Mouse (Mus musculus) layer of hippocampus, adult 8-10 months (tissue): ENCODE results near the gene Os9. TPM values are rescaled to one million over a fixed set of nuclear protein-coding genes. Genes with fewer than 3 reads are reported as not detected.

Experiments used
- DNase-seq, 2 experiments: peaks; one replicate each; pipeline ENCODE4 v3.0.0; 2022; ENCODE audit warnings: low spot score in 2 of 2
- total RNA-seq, 4 experiments: library from RNA; stranded (reverse); gene quantifications; 2 replicates each; pipeline ENCODE4 v1.2.4; 2022

Gene Os9
- total RNA-seq, 4 experiments from 2014 or later, result 98.1 to 120 (median 109) TPM

DNA sequence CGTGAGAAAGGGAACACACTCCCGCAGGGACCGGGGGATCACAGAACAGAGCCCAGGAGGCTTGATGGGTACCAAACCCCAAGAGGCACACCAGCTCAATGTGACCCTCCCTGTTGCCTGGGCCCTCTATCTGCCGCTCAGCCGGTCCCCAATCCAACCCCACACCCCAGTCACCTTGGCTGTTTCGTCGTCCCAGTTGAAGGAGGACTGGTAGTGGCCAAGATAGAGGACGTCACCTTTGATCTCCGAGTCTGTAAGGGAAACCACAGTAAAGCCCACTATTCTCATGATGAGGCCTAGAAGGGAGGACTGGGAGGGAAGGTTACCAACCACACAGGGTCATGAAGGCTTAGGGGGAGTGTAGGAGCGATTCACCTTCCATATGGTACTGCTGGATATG, 1.7 kb downstream of the Os9 start:
- DNase-seq, result no peak

DNA sequence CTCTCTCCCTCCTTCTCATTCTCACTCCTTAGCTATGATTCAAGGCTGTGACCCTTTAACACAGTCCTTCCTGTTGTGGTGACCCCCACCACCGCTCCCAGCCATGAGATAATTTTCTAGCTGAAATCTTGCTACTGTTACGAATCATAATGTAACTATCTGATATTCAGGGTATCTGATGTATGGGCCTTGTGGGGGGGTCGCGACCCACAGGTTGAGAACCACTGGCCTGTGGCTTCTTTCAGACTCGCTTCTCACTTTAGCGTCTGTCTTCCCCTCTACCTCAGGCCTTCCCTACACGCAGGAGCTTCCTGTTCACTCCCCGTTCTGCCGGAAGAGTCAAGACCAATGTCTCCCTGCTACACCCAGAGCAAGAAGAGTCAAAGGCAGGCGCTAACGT, 2.5 kb downstream of the Os9 start:
- DNase-seq, result no peak

DNA sequence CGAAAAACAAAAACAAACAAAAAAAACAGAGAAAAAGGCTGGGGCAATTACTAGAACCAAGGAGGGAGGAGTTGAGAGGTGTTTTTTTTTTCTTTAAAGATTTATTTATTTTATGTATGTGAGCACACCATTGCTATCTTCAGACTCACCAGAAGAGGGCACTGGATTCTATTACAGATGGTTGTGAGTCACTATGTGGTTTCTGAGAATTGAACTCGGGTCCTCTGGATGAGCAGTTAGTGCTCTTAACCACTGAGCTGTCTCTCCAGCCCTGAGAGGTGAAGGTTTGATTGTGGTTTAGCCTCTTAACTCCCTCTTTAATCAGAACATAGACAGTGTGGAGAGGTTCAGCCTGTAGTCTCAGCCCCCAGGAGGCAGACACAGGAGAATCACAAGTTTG, 5.9 kb downstream of the Os9 start:
- no peak for DNase-seq

DNA sequence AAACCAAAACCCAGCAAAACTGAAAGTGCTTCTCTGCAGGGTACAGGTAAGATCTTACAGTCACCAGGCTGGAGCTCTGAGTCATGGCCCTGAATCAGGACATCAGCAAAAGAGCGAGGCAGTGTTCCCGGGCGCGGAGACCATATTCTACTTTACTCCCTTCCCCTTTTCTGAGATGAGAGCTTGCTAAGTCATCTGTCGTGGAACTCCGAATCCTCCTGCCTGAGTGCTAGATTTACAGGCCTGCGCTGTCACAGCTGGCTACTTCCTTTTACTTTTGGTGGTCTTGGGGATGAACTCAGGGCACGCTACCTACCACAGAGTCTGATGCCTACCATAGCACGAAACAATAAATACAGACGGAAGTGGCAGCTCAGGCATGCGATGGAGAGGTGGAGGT, 6.5 kb downstream of the Os9 start:
- no peak for DNase-seq

DNA sequence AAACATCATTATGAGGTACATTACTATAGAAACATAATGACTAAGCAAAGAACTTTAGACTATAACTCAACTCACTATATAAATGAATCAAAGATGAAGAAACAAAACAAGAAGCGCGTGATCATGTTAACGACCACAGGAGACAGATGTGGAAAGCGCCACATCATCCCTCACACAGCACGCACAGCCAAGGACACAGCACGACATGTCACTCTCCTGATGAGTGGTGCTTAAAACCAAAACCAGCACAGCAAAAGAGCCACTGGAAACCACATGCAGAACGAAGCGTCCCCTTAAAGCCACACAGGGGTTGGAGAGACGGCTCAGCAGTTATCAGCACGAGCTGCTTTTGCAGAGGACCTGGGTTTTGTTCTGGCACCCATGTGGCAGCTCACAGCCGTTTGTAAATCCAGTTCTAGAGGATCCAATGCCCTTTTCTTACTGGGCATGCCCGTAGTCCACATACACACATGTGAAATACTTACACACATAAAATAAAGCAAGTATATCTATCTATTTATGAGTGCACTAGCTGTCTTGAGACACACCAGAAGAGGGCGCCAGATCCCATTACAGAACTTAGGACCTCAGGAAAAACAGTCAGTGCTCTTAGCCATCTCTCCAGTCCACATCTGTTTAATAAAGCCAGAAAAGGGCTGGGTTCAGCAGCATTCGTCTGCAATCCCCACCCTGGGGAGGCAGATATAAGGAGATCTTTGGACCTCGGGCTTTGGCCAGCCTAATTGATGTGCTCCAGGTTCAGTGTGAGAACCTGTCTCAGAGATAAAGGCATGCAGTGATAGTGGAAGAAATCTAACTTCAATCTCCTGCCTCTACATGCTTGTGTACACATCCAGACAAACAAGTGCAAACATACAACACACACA, 9.7 kb downstream of the Os9 start:
- no peak for DNase-seq

DNA sequence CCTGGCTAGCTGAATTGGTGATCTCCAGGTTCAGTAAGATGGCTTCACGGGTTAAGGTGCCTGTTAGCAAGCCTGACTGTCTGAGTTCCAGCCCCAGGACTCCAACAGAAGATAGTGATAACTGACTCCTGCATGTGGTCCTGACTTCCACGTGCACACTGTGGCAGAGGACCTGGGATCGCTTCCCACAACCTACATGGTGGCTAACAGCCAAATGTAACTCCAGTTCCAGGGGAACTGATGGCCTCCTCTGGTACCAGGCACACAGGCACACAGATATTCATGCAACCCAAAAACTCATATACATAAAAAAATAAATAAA, 12.7 kb downstream of the Os9 start:
- DNase-seq, result no peak

DNA sequence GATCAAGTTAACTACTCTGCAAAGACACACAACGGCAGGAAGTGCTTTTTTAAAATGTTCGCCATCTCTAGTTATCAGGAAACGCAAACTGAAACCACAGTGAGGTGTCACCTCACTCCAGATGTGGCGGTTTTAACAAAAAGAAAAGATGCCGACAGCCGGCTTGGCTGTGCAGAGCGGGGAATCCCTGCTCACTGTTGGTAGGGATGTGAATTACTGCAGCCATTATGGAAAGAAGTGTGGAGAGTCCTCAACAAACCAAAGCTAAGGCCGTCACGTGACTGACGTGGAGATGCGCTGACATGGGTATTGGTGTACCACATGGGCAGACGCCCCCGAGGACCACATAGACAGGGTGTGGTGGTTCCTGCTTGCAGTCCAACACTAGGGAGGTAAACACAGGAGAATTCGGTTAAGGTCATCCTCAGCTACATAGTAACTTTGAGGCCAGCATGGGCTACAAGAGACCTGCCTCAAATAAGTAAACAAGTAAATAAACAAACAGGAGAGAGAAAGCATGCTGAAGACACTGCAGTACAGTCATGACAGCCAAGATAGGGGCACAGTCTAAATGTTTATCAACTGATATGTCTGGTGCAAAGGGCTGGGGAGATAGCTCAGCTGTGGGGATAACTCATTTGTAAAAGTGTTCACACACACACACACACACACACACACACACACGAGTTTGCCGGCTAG, 13.2 kb downstream of the Os9 start:
- no peak for DNase-seq

DNA sequence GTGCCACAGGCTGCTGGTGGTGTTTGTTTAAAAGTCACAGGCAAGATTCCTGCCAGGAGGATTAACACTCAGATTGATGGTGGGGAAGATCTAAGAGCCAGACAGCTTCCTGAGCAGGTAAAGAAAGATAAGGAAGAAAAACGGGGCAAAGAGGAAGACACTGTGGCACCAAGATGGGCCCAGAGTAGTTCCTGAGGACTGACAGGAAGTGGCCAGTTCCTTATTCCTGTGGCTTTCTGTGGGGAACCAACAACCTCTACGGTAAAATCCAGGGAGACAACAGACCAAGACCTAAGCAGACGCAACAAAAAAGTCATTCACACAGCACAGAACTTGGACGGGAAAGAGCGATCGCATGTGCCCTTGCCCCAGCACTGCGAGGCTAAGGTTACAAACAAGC, 17.3 kb downstream of the Os9 start:
- no peak for DNase-seq

DNA sequence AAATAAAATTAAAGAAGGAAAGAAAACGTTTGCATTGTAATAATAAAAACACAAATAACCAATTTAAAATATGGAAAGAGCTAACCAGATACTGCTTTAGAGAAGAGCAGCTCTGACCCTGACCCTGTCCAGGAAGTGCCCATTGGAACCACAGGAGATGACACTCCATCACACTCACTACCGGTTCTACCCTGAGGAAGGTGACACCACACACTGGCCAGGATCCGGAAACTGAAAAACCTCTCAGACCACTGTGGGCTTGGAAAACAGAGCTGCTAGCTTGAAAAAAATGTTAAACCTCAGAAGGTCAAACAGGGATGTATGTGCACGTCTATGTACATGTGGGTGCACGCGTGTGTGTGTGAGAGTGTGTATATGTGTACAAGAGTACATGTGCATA, 19.8 kb downstream of the Os9 start:
- DNase-seq, result no peak

DNA sequence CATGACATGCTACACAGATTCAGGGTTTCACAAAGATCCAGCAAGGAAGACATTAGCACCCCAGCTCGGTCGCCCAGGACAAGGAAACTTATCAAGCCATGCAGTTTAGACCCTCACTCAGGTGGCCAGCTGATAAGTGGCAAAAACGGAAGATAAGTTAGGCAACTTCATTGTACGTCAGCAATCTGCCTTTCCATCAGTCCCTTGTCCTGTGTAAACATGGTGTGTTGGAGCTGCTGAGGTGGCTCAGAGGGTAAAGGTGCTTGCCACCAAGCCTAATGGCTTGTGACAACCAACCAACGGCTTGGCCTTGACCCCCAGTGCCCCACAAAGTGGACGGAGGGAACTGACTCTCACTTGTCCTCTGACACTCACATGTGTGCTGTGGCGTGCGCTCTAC, 20.5 kb downstream of the Os9 start:
- no peak for DNase-seq

DNA sequence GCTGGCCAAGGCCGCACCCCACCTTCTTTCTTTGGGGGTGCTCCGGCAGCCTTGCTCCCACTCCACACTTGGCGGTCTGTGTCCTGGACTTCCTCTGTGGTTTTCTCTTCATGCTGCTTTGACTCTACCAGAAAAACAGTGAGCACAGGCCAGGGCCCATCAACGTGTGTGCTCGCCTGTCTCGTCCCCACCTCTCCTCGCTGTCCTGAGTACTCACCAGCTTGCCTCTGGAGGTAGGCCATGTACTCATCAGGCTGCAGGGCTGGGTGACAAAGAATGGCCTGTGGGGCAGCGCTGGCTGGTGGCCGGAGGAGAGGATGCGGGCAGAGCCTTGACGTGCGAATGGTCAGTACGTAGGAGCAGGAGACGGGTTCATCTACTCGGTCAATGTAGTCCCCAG, 21.1 kb downstream of the Os9 start:
- DNase-seq, result no peak

DNA sequence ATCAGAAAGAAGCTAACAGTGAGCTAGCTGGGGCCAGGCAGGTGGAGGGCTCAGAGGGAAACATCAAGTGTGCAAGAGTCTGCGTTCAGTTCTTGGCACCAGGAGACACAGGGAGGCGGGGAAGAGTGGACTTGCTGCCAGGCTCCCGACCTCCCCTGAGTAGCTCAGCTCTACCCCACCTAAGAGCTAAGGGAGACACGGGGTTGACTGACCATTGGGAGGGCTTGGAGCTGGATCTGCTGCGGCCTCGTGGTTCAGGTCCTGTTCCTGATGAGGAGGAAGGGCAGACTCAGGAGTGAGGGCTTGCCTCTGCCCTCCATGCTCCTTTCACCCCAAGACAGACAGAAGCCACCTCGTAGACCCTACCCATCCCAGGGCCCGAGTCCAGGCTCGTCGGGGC, 21.7 kb downstream of the Os9 start:
- no peak for DNase-seq

DNA sequence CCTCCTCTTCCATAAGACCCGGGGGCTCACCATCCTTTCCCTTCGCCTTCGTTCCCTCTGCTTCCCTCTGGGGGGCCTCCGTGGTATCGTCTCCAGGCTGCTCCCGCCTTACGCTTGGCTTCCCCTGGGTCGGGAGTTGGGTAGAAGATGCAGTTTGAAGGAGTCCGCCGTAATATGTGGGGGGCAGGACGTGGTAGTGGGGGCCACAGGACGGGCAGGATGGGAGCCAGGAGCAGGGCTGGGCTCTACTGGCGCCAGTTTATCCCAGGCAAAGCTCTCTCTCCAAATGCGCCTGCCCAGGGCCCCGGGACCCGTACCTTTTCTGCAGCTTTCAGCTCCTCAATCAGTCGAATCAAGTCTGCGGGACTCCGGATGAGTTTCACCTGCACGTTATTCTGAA, 22.4 kb downstream of the Os9 start:
- DNase-seq, result no peak

DNA sequence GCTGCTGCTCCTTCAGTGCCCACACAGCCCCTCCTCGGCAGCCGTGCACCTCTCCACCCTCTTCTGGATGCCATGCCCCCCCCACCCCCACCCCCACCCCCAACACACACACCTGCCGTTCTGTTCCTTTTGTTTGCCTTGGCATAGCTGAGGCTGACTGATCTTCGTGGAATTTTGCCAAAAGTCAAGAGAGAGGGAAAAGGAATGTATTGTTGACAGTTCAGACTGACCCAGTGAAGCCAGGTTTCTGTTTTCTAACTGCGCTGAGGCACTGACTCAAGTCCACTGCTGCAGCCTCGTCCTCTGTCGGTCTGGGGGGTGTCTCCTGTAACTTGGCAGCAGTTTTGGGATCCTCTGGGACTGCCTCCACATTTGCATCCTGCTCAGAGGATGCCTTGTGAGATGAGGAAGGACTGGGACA, 26.5 kb downstream of the Os9 start:
- no peak for DNase-seq

DNA sequence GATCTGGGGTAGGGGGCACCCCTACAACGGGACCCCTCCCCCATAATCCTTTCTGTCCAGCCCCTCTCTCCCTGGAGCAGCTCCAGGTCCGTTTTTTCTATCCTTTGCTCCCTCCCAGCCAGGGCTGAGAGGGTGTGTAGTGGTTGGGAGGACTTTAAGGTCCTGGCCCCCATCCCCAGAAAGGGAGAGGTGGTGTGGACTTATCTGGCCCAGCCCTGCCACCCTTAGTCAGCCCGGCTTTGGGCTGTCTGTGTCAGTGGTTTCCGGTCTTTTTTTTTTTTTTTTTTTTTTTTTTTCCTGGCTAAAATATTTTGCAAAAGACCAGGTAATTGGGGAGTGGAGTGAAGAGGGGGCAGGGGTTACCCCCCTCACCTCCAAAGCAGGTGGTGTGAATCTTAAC, 28.2 kb downstream of the Os9 start:
- DNase-seq, result no peak

DNA sequence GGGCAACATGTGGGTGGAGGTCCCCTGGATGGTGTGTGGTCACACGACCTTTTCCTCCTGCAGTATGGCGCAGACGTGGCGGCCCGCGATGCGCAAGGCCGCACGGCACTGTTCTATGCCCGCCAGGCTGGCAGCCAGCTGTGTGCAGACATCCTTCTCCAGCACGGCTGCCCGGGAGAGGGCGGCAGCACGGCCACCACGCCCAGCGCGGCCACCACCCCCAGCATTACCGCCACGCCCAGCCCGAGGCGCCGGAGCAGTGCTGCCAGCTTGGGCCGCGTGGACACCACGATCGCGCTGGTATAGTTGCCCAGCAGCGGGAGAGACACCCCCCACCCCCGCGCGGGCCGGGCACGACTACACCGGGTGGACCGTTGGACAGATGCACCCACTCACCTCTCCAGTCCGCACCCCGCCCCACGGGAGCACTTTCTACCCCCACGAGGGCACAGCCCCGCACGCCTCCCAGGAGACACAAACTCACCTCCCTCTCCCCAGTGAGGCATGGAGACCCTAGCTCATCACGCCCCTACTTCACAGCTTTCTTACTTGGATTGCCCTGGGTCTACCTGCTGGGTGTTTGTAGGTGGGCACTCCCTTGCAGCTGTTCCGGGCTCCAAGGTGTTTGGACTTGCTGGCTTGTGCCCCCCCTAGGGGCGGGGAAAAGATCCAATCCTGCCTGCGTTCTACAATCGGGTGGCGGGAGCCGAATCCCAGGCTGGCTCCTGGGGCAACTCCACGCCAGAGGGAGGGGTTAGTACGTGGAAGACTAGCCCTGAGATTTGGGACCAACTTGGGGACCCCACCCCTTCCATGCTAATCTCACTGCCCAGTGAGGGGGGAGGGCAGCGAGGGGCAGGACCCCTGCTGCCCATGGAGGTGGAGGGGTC, 29.2 kb downstream of the Os9 start:
- no peak for DNase-seq

DNA sequence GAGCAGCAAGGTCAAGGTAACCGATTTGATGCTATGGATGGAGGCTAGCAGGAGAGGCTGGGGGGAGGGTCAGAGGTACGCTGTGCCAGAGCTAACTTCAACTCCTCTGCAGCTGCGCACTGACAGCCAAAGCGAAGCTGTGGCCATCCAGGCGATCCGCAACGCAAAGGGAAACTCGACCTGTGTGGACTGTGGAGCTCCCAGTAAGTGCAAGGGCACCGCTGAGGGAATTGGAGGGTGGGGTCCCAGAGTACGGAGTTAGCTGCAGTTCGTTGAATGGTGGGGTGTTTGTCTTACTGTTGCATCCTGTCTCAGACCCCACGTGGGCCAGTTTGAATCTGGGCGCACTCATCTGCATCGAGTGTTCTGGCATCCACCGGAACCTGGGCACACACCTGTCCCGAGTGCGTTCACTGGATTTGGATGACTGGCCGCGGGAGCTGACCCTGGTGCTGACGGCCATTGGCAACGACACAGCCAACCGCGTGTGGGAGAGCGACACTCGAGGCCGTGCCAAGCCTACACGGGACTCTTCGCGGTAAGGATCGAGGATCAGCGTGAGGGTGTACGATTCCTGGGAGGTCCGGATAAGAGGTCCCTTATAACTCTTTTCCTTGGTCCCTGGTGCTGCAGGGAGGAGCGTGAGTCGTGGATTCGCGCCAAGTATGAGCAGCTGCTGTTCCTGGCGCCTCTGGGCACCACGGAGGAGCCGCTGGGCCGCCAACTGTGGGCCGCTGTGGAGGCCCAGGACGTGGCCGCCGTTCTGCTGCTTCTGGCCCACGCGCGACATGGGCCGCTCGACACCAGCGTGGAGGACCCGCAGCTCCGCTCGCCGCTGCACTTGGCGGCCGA, 30.1 kb downstream of the Os9 start:
- DNase-seq, result no peak

DNA sequence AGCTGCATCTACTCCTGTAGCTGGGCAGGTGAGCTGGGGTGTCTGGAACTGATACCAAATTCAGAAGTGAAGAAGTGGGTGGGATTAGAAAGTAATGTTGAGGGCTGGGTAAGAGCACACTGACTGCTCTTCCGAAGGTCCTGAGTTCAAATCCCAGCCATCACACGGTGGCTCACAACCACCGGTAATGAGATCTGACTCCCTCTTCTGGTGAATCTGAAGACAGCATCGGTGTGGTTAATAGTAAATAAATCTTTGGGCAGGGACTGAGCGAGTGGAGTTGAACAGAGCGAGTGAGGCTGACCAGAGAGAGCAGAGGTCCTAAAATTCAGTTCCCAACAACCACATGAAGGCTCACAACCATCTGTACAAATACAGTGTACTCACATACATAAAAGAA, 35.3 kb downstream of the Os9 start:
- no peak for DNase-seq

DNA sequence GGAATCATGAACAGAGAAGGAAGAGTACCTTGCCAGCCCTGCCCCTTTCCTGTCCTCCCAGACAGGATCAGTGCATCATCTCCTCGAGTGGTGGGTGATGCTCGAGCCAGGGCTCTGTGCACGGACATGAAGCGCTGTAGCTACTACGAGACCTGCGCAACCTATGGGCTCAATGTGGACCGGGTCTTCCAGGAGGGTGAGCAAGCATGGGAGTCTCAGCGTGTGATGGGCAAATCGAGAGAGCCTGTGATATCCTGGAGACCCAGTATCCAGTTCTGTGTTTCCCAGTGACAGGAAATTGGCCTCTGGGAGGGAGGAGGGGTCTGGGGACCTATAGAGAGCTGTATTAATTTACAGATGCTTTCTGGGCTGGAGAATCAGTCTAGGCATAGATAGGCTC, 35.9 kb downstream of the Os9 start:
- DNase-seq, result no peak

DNA sequence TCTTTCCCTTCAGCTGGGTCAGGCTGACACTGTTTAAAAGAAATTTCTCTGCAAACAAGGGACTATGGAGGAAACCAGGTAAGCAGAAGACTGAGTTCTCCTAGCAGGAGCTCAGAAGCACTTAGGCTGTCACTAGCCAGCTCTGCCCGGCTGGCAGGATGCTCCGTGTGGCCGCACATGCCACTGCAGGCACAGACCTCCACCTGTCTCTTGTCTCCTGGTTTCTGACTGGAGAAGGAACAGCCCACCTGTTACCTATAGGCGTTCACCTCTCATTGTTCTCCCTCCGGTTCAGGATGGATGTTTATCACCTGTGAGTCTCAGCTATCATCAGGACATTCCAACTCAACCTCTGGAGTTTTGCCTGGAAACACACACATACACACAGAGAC, 37.0 kb downstream of the Os9 start:
- no peak for DNase-seq

DNA sequence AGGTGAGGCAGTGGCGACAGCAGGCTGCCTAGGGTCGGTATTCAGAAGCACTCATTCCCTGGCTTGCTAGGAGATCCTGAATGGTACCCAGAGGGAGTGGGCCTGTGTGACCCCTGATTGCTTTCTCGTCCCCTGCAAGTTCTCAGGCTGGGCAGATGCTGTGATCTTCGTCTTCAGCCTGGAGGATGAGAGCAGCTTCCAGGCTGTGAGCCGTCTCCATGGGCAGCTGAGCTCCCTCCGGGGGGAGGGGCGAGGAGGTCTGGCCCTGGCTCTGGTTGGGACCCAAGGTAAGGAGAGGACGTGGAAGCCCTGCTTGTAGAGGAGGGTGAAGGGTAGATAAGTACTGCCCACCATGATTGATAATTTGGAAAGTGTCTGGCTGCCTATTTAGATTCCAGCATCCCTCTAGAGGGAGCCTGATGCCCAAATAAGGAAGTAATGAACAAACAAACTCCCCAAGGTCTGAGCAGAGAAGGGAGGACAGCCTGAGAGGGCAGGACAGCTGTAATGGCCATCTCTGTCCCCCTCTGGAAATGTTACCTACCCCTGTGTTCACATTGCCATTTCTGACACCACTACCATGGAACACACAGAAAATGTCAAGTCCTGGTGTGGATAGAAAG, 37.5 kb downstream of the Os9 start:
- DNase-seq, result no peak
